Mouse (Mus musculus): Measurements from ENCODE around the gene Abcc6. TPM values are rescaled to one million over a fixed set of nuclear protein-coding genes. Genes with fewer than 3 reads are reported as not detected.

Gene Abcc6
- 1 to 10 TPM; 1.5 to 7.2 TPM for total RNA-seq (2021)
- long read RNA-seq, experiment 1, full-length matches to known transcripts: 1 of 4 reads
- long read RNA-seq, experiment 1, partial matches to known transcripts: 1 of 4 reads
- long read RNA-seq, experiment 1, other reads (novel, unspliced or antisense): 2 of 4 reads
- long read RNA-seq, experiment 2: 0 reads

GRCm38 (mm10) chr7:46030145-46030488, at the start of gene Abcc6:
Abcc6 (minus strand) TSS chr7:46030302.
- DNase-seq (ENCODE audit: low spot score in 2 of 2): no peak

- no peak for DNase-seq (ENCODE audit: low spot score in 2 of 2)
Observed at GRCm38 (mm10) chr7:46077675-46078074, 47.6 kb upstream of the Abcc6 start.

DNA sequence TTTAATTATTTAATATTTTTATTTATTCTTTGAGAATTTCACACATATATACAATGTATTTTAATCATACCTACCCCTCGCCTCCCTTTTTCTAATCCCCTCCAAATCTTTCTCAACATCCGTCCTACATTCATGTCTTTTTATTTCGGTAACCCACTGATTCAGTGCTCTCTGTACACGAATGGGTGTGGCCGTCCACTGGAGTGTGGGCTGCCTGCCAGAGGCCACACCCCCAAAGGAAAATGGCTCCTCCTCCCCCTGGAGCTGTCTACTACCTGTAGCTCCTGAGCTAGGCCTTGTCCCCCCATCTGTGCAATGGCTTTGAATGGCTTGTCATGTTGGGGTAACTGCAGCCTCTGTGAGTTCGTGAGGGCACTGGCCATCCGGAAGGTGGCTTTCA, 46.7 kb upstream of the Abcc6 start:
- DNase-seq (ENCODE audit: low spot score in 2 of 2): no peak

DNA sequence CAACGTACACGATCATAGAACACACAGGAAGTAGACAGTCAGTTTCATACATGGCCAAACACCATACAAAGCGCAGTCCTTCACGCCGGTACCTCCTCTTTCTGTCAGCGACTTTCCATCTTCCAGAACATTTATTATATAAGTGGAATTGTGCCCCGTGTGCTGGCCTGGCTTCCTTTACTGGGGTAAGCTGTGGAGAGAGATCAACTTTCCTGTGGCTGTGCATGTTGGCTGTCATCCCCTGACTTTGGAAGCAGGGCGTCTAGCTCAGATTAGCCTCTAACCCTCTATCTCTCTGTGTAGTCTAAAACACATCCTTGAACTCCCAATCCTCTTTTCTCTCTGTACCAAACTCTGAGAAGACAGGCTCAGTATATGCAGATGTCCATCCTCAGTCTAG, 38.7 kb upstream of the Abcc6 start:
- DNase-seq (ENCODE audit: low spot score in 2 of 2): no peak

DNA sequence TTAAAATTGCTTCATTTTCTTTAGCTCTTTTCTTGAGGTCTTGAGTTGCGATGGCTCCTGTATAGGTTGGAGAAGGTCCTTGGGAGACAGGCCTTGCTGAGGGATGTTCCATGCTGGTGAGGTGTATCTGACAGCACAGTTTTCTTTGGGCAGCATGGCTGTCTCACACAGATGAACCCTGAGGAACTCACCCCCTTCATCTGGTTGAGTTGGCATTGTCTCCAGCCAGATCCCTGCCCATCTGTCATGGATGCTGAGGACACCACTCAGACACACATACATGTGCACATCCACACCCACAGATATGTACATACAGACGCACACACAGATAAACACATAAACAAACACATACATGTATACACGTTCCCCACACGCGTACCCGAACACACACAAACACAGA, 33.2 kb upstream of the Abcc6 start:
- no peak for DNase-seq (ENCODE audit: low spot score in 2 of 2)

DNA sequence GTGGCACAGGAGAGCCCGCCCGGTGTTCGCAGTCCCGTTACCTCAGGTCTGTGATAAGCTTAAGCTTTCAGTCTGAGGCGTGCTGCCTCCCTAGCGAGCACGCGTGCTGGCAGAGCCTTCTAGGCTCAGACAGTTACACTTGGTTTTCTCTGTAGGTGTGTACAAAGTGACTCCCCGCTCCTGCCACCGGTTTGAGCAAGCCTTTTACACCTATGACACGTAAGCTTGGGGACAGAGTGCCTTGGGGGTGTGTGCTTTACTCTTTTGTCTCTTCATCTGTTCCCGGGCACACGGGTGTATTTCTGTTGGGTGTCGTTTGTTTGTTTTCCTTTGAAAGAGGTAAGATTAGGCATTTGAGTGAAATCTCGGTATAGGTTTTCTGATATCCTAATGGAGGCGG, 31.5 kb upstream of the Abcc6 start:
- DNase-seq (ENCODE audit: low spot score in 2 of 2): no peak

GRCm38 (mm10) chr7:46060688-46061087, 30.6 kb upstream of the Abcc6 start:
- DNase-seq (ENCODE audit: low spot score in 2 of 2): no peak

DNA sequence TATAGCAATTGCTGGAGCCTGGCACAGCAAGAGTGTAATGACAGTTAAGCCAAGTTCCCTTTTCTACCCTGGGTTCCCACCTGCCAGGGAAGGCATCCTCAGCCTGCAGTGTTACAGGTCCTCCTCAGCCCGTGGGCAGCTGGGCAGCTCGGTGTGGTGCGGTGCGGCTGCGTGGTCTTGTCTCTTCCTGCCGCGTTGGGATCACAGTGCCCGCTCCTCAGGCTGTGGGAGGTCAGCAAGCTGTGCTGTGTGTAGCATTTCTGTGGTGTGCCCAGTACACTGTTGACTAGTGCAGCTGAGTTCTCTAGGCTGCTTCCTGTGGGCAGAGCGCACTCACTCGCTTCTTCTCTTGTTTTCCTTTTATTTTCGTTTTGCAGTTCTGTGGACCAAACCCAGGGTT, 28.8 kb upstream of the Abcc6 start:
- DNase-seq (ENCODE audit: low spot score in 2 of 2): no peak

DNA sequence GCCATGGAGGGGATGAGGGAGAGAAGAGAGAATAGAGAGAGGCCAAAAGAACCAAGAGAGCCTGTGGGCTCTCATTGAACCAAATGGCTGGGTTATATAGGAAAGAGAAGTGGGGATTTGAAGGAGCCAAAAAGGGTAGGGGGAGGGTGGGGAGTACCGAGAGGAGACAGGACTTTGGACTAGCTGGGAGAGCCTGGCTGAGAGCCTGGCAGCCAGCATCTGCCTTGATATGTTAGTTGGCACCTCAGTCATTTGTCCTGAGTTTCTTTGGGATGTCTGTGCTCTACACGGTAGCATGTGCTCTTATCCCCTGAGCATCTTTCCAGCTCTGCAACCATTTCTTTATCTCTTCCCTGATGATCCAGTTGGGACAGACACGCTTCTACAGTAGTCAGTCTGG, 23.5 kb upstream of the Abcc6 start:
- no peak for DNase-seq (ENCODE audit: low spot score in 2 of 2)

DNA sequence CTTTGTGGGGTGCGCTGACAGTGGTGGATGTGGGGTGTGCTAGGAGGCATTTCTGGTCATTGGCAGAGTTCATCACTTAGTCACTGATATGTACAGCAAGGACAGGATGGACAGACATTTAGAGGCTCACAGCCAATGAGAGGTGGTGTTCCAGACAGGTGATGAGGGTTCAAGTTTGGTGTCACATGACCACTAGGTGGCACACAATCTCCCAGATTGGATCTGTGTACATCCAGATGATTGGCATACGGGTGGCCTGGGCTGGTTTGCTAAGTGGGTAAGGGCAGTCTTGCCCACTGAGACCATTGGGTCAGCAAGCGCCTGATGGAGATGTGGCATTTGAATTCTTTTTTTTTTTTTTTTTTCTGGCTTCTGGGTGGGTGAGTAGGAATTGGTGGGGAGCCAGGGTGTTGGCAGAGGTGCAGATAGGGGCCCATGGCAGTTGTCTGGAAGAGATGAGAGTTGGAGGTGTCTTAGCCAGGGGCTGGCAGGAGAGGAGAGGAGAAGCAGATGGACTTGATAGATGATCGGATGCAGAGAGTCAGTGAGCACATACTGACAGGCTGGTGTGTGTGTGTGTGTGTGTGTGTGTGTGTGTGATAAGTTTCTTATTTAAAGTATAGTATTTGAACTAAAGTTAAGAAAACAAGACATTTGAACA, 22.2 kb upstream of the Abcc6 start:
- DNase-seq (ENCODE audit: low spot score in 2 of 2): no peak

DNA sequence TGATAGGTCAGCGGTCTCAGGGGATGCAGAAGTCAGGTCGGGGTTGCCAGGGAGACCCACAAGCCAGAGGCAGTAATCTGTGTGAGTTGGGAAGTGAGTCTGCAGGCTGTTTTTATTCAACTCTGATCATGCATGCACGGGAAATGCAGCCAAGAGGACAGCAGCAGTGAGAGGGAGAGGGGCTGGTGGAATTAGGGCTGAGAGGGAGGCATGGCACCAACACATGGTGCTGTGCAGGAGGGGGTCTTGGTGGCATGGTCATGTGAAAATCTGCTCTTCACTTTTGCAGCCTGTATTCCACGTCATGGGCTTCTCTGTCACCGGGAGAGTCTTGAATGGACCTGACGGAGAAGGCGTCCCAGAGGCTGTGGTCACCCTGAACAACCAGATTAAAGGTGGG, 19.9 kb upstream of the Abcc6 start:
- DNase-seq (ENCODE audit: low spot score in 2 of 2): no peak

DNA sequence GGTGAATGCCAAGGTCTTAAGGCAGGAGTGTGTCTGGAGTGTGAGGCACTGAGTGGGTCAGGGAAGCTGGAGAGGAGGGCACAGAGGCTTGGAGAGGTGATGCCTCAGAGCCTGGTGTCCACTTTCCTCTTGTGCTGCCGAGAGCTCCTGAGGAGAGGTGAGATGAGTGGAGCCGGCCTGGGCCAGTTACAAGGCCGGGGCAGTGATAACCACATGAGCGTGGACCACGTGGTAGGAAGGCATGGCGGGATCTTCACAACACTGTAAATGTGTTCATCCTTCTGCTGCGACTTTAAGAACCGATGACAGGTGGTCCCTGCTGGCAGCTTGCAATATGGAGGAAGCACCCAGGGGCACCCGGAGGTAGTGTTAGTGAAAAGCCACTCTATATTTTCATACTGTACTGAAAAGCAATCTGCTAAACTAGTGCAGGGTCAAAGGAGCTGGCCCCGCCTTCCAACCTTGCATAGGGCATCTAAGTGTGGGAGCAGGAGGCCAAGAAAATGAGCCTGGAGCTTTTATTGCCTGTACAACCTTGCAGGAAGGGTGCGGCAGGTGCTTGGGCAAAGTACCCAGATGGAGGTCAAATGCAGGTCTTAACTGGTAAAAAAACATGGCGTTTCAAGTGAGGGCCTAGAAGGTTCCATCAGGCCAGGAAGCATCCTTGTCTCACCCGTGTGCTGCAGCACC, 17.9 kb upstream of the Abcc6 start:
- DNase-seq (ENCODE audit: low spot score in 2 of 2): no peak

- no peak for DNase-seq (ENCODE audit: low spot score in 2 of 2)
Observed at GRCm38 (mm10) chr7:46045882-46046281, 15.8 kb upstream of the Abcc6 start.

GRCm38 (mm10) chr7:46044106-46044505, 14.0 kb upstream of the Abcc6 start:
- no peak for DNase-seq (ENCODE audit: low spot score in 2 of 2)

DNA sequence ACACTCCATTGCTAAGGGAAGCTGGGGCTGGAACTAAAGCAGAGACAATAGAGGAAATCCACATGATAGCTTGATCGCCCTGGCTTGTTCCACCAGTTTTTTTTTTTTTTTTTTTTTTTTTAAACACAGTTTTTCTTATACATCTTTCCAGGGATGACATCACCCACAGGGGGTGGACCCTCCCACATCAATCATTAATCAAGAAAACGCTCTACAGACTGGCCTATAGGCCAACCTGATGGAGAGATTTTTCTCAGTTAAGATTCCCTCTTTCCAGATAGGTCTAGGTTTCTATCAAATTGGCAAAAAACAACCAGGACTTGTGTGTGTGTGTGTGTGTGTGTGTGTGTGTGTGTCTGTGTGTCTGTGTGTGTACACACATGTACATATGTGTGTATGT, 9.8 kb upstream of the Abcc6 start:
- no peak for DNase-seq (ENCODE audit: low spot score in 2 of 2)

GRCm38 (mm10) chr7:46037433-46037832, 7.3 kb upstream of the Abcc6 start:
- no peak for DNase-seq (ENCODE audit: low spot score in 2 of 2)

DNA sequence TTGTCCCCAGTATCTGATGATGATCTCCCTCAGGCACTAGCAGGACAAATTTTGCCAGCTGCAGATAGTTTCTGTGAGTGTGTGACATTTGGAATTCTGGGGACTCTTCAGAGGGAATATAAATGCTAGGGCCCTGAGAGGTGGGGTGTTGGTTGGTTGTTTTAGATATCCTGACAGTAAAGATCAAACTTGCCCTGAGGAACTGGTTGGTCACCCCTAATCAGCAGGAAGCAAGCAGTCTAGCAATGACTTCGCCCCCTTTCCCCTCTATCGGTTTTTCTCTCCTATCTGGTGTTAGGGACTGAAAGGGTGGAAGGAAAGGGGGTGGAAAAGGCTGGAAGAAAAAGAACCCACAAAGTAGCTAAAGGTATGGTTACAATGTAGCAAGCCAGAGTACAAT, 5.4 kb upstream of the Abcc6 start:
- DNase-seq (ENCODE audit: low spot score in 2 of 2): no peak

- DNase-seq (ENCODE audit: low spot score in 2 of 2): no peak
Observed at GRCm38 (mm10) chr7:46034991-46035390, 4.9 kb upstream of the Abcc6 start.

- no peak for DNase-seq (ENCODE audit: low spot score in 2 of 2)
Observed at GRCm38 (mm10) chr7:46033870-46034337, 3.8 kb upstream of the Abcc6 start.

GRCm38 (mm10) chr7:46033109-46033869, 3.2 kb upstream of the Abcc6 start, which contains the start of gene Nomo1:
Nomo1 (plus strand) TSS chr7:46033698.
- DNase-seq (ENCODE audit: low spot score in 2 of 2): peak; percentile 93 to 94

DNA sequence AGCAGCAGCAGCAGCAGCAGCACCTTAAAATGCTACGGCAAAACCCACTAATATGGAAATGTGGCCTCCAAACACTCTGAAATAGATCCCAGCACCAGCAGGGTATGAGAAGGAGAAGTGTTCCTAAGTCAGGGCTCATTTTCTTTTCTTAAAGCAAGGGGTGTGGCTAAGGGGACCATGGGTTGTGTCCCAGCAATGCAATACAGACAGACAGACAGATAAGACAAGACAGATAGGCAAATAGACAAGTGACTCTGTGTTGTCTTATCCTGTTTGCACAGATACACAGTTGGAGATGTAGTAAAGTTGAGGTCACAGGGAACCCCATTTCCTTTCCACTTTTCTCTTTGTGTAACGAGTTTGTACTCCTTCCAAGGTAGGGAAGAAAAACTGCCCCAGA, 973 bp upstream of the Abcc6 start:
- no peak for DNase-seq (ENCODE audit: low spot score in 2 of 2)
